Mouse (Mus musculus) hindbrain, embryonic 15.5 days (tissue): ENCODE results near the gene Skiv2l. TPM values are rescaled to one million over a fixed set of nuclear protein-coding genes. Genes with fewer than 3 reads are reported as not detected.
A peak's percentile ranks its signal among the peaks of the same experiment; 100 is the strongest.

Source experiments
- ATAC-seq: fragments of 200-750 bp; cut with Nextera tagmentation; 2 replicates; pipeline ENCODE4 v1.8.0; 2017; ENCODE audit warnings: low read depth, moderate number of reproducible peaks, moderate TSS enrichment; ENCODE audit not compliant: low FRiP score
- H3K27ac ChIP-seq: fragments of 300-500 bp; sonication (generic); replicated peaks from 2 replicates; pipeline ENCODE4 v1.5.1; 2015; ENCODE audit warnings: mild to moderate bottlenecking, inconsistent platforms
- H3K27me3 ChIP-seq: fragments of 300-500 bp; sonication (generic); 2 replicates; pipeline ENCODE4 v1.6.1; 2015; ENCODE audit warnings: control low read depth, inconsistent platforms
- H3K36me3 ChIP-seq: fragments of 300-500 bp; sonication (generic); 2 replicates; pipeline ENCODE4 v1.6.1; 2015; ENCODE audit warnings: control low read depth, inconsistent platforms
- H3K4me1 ChIP-seq: fragments of 300-500 bp; sonication (generic); replicated peaks from 2 replicates; pipeline ENCODE4 v1.6.1; 2015; ENCODE audit warnings: control low read depth, inconsistent platforms
- H3K4me2 ChIP-seq: fragments of 300-500 bp; sonication (generic); 2 replicates; pipeline ENCODE4 v1.6.1; 2015; ENCODE audit warnings: moderate library complexity, mild to moderate bottlenecking, inconsistent platforms
- H3K4me3 ChIP-seq: fragments of 300-500 bp; sonication (generic); 2 replicates; pipeline ENCODE4 v1.5.1; 2015; ENCODE audit warnings: mild to moderate bottlenecking, inconsistent platforms
- H3K9ac ChIP-seq: fragments of 300-500 bp; sonication (generic); 2 replicates; pipeline ENCODE4 v1.6.1; 2015; ENCODE audit warnings: inconsistent platforms
- H3K9me3 ChIP-seq: fragments of 300-500 bp; sonication (generic); 2 replicates; pipeline ENCODE4 v1.6.1; 2016; ENCODE audit warnings: control low read depth, inconsistent platforms
- WGBS: fragments of 180-500 bp; shearing (Covaris S2); methylation state at CpG from one replicate; pipeline ENCODE4 v1.1.7; 2015; 5-methylcytosine and 5-hydroxymethylcytosine counted together
- polyA plus RNA-seq: library from polyadenylated mRNA; unstranded; fragments of >200 nt; fragmentation: Nextera tagmentation; extraction: Ambion mirVana; gene quantifications from 2 replicates; pipeline ENCODE4 v1.2.1, GENCODE M21; 2015

The Skiv2l gene
- 59.4 and 63.4 TPM in 2 replicates for polyA plus RNA-seq

DNA sequence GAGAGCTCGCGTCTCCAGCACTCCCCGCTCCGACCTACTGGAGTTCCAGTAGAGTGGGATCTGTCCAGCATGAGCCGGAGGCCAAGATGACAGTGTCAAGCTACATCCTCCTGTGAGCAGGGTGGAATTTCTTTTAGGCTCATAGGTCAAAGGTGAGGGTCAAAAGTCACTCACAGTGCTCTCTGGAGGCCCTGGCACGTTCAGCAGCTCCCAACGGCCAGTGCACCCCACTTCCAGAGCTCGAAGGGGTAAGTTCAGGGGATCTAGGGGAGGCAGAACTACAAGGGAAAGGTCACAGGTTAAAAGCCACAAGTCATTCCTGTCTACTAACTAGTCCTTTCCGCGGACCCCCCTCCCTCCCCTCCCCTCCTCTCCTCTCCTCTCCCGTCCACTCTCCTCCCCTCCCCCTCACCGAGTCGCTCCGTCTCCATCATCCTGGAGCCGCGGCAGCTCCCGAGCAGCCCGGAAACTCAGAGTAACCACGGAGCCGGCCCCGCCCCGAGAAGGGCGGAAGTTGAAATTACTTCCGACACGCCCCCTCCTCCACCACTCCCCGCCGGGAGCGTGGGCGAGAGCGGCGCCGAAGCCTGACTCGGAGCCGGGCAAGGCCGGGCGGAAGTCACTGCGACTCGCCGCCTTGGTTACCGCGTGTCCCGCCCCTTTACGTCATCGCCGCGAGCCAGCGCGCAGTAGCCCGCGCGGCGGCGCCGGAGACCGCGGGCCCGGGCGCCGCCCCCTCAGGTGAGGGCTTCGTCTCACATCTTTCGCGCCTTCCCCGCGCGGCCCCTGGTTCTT lies at the start of gene Skiv2l, which contains the start of gene Nelfe:
Gene Skiv2l (minus strand): TSS at position 489 of the 795 bp plus-strand sequence.
Gene Nelfe (plus strand): TSS at position 670 of the 795 bp plus-strand sequence.
- under 1% methylated on average over 65 of the region's 65 CpGs for WGBS
- ATAC-seq, result peak; percentile 97
- Histone ChIP-seq H3K27me3 (no peaks in the 10 kb centered on the region), H3K4me2 (peak within 1 kb of the TSS; percentile 90), H3K4me1 (peaks cover 25% of the 10 kb centered on the region), H3K9ac (peak within 1 kb of the TSS; percentile 90), H3K4me3 (peak within 1 kb of the TSS; percentile 74), H3K27ac (peak within 1 kb of the TSS; percentile 73), H3K36me3 (peaks cover 57% of the 10 kb centered on the region), H3K9me3 (no peaks in the 10 kb centered on the region)

DNA sequence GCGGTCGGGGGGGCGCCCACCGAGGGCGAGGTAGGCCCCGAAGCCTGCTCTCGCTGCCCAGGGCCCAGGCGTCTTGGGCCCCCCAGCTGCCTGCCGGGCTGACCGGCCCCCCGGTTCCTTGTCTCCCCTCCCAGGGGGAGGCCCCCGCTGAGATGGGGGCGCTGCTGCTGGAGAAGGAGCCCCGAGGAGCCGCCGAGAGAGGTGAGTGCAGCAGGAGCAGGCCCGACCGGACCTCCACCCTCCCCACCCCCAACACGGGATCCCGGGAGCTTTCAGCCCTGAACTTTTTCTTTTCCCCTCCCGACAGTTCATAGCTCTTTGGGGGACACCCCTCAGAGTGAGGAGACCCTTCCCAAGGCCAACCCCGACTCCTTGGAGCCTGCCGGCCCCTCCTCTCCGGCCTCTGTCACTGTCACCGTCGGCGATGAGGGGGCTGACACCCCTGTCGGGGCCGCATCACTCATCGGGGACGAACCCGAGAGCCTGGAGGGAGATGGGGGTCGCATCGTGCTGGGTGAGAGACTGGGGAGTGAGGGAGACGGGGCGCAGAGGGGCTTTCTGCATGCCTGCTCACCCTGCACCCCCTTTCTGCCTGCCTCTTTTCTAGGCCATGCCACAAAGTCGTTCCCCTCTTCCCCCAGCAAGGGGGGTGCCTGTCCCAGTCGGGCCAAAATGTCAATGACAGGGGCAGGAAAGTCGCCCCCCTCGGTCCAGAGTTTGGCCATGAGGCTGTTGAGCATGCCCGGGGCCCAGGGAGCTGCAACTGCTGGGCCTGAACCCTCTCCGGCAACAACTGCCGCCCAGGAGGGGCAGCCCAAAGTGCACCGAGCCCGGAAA lies 49.3 kb upstream of the Skiv2l start:
- WGBS, result 0% methylated on average over 33 of the region's 45 CpGs
- ATAC-seq, result peak; percentile 4; the same call in 1 of the 2 replicates
- peak overlapping the region; percentile 99 for H3K9ac ChIP-seq
- no peaks in the 10 kb centered on the region for H3K9me3 ChIP-seq
- H3K36me3 ChIP-seq, result peaks cover 30% of the 10 kb centered on the region
- H3K27me3 ChIP-seq, result no peaks in the 10 kb centered on the region
- H3K4me2 ChIP-seq, result peak overlapping the region; percentile 96
- peak overlapping the region; percentile 92 for H3K4me3 ChIP-seq
- H3K27ac ChIP-seq, result peak overlapping the region; percentile 98
- peaks cover 48% of the 10 kb centered on the region for H3K4me1 ChIP-seq

DNA sequence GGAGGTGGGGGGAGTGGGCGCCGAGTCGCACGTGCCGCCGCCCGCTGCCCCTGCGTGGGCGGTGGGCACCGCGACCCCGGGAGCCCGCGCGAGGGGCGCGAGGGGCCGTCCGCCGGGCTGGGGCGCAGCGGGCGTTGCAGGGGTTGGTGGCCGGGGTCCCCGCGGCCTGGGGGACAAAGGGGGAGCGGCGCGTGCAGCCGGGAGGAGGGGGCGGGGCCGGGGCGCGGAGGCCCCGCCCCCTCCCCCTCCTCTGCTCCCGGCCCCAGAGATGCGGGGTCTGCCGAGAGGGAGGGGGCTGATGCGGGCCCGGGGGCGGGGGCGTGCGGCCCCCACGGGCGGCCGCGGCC lies 48.7 kb upstream of the Skiv2l start:
- 0% methylated on average over 28 of the region's 47 CpGs for whole genome bisulfite sequencing
- H3K27me3 ChIP-seq, result no peaks in the 10 kb centered on the region
- H3K36me3 ChIP-seq, result peaks cover 25% of the 10 kb centered on the region
- ATAC-seq, result peak; percentile 1; the same call in 1 of the 2 replicates
- peak overlapping the region; percentile 92 for H3K4me3 ChIP-seq
- peak overlapping the region; percentile 99 for H3K9ac ChIP-seq
- H3K4me1 ChIP-seq, result peaks cover 50% of the 10 kb centered on the region
- peak overlapping the region; percentile 96 for H3K4me2 ChIP-seq
- H3K27ac ChIP-seq, result peak overlapping the region; percentile 98
- no peaks in the 10 kb centered on the region for H3K9me3 ChIP-seq

DNA sequence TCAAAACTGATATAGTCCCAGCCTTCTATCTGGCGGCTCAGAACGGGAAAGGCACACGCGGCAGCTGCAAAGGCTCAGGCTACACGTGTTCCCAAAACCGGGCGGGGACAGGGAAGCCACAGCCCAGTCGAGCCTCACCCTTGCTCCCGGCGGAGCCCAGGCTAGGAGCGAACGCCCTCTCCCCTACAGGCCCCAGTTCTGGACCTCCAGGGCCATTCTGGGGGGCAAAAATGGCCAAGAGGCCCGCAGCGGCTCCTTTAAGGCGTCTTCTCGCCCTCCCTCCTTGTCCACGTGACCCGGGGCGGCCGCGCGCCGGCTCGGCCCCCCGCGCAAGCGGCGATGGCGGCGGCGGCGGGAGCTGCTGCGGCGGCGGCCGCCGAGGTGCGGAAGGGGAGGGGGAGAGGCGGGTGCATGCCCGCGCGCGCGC lies 48.2 kb upstream of the Skiv2l start, which contains the start of the genes C2 and Ehmt2:
Gene C2 (minus strand): TSS at position 106 of the 427 bp plus-strand sequence.
Gene Ehmt2 (plus strand): TSS at position 310 of the 427 bp plus-strand sequence.
- H3K27ac ChIP-seq, result peak within 1 kb of the TSS; percentile 98
- peak within 1 kb of the TSS; percentile 99 for H3K9ac ChIP-seq
- peak within 1 kb of the TSS; percentile 96 for H3K4me2 ChIP-seq
- peaks cover 55% of the 10 kb centered on the region for H3K4me1 ChIP-seq
- H3K9me3 ChIP-seq, result no peaks in the 10 kb centered on the region
- H3K27me3 ChIP-seq, result no peaks in the 10 kb centered on the region
- WGBS, result under 1% methylated on average over 22 of the region's 44 CpGs
- peak; percentile 13 for ATAC-seq
- peaks cover 20% of the 10 kb centered on the region for H3K36me3 ChIP-seq
- H3K4me3 ChIP-seq, result peak within 1 kb of the TSS; percentile 92

DNA sequence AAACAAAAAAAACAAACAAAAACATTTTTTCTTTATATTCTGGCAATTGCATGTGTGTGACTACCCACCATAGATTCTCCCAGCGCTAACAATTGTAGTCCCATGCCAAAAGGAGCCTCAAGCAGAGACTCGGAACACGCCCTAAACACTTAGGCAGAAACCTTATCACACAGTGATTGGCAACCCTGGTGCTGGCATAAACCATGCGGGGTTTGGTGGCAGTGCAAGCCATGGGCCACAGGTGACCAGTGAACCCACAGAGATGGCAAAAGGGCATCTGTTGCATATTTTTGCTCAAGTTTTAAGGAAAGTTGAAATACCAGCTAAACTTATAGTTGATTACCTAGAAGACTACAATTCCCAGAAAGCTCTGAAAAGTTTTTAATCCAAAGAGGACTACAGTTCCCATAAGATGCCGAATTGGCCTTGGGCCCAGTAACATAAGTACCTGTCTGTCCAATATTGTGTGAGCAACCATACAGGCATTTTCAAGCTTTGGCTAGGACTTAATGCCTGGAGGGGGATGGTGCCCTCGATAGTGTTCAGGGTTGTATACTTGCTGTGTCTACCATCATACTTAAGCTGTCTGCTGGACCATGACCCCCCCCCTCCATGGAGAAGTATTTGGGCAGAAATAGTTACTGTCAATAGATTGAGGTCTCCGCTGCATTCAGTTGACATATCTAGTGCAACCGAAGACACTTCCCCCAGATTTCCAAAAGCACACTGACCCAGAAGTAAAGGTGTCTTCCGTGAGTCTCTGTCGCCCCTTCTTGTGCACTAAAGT lies 47.6 kb upstream of the Skiv2l start:
- H3K4me1 ChIP-seq, result peaks cover 55% of the 10 kb centered on the region

DNA sequence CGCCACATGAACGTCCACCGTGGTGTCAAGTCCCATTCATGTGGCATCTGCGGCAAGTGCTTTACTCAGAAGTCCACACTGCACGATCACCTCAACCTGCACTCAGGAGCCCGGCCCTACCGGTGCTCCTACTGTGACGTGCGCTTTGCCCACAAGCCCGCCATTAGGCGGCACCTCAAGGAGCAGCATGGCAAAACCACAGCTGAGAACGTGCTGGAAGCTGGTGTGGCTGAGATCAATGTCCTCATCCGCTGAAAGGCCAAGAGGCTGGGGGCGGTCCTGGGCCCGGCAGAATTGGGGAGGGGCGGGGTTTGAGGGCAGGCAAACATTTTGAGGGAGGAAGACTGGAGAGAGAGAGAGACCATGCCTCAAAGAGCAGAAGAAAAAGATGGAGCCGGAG lies 46.4 kb upstream of the Skiv2l start:
- Histone ChIP-seq H3K9me3 (no peaks in the 10 kb centered on the region), H3K4me2 (peak overlapping the region; percentile 96), H3K4me1 (peaks cover 54% of the 10 kb centered on the region), H3K27me3 (no peaks in the 10 kb centered on the region), H3K4me3 (peak overlapping the region; percentile 74; the same call in 1 of the 2 replicates), H3K9ac (no peak overlapping the region), H3K27ac (no peak overlapping the region), H3K36me3 (peaks cover 4% of the 10 kb centered on the region)
- ATAC-seq, result no peak
- 87% methylated on average over 17 of the region's 17 CpGs for WGBS

More for the DNA sequence above, 47.6 kb upstream of the Skiv2l start:
- no peaks in the 10 kb centered on the region for H3K9me3 ChIP-seq
- peak overlapping the region; percentile 92 for H3K4me3 ChIP-seq
- peaks cover 14% of the 10 kb centered on the region for H3K36me3 ChIP-seq
- no peaks in the 10 kb centered on the region for H3K27me3 ChIP-seq
- H3K27ac ChIP-seq, result peak overlapping the region; percentile 98
- H3K9ac ChIP-seq, result peak overlapping the region; percentile 99
- 21% methylated on average over 10 of the region's 10 CpGs for WGBS
- H3K4me2 ChIP-seq, result peak overlapping the region; percentile 96
- no peak for ATAC-seq

DNA sequence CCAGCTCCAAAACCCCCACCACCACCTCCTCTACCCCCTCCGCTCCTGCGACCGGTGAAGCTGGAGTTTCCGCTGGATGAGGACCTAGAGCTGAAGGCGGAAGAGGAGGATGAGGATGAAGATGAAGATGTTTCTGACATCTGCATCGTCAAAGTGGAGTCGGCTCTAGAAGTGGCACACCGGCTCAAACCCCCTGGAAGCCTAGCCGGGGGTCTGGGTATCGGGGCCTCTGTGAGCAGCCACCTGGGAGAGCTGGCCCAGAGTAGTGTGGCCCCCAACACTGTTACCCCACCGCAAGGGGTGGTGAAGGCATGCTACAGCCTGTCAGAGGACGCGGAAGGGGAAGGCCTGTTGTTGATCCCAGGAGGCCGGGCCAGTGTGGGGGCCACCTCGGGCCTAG lies 45.7 kb upstream of the Skiv2l start:
- no peaks in the 10 kb centered on the region; the same call in 1 of the 2 replicates for H3K36me3 ChIP-seq
- H3K4me2 ChIP-seq, result peak overlapping the region; percentile 96
- H3K4me3 ChIP-seq, result peak overlapping the region; percentile 74
- H3K9ac ChIP-seq, result peak overlapping the region; percentile 81
- H3K27ac ChIP-seq, result peak overlapping the region; percentile 91
- no peak for ATAC-seq
- peaks cover 47% of the 10 kb centered on the region for H3K4me1 ChIP-seq
- WGBS, result 90% methylated on average over 15 of the region's 15 CpGs
- no peaks in the 10 kb centered on the region for H3K9me3 ChIP-seq
- H3K27me3 ChIP-seq, result no peaks in the 10 kb centered on the region

DNA sequence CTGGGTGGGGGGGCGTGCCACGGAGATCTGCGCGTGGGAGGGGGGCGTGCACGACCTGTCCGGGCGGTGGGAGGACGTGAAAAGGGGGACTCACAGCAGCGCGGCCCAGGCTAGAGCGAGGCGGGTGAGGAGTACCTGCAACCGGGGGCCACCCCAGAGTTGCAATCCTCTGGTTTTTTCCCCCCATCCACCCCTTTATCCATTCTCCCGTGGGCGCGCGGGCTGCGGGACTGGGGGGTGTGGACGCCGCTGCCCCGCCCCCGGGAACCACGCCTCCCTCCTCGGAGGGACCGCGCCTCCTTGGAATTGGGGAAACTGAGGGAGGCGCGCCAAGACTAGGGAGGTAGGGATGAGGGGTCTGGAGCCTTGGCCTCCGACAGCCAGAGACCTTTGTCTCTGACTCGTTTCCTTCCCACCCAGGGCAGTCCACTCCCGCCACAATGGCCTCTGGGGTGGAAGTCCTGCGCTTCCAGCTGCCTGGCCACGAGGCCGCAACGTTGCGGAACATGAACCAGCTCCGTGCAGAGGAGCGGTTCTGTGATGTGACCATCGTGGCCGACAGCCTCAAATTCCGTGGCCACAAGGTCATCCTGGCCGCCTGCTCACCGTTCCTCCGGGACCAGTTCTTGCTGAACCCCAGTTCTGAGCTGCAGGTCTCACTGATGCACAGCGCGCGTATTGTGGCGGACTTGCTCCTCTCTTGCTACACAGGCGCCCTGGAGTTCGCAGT lies 45.0 kb upstream of the Skiv2l start:
- Histone ChIP-seq H3K27ac (peak overlapping the region; percentile 91), H3K36me3 (no peaks in the 10 kb centered on the region; the same call in 1 of the 2 replicates), H3K9me3 (no peaks in the 10 kb centered on the region), H3K4me1 (peaks cover 40% of the 10 kb centered on the region), H3K9ac (peak overlapping the region; percentile 81), H3K4me2 (peak overlapping the region; percentile 96), H3K4me3 (peak overlapping the region; percentile 74), H3K27me3 (no peaks in the 10 kb centered on the region)
- peak; percentile 31 for ATAC-seq
- 5% methylated on average over 51 of the region's 51 CpGs for WGBS

DNA sequence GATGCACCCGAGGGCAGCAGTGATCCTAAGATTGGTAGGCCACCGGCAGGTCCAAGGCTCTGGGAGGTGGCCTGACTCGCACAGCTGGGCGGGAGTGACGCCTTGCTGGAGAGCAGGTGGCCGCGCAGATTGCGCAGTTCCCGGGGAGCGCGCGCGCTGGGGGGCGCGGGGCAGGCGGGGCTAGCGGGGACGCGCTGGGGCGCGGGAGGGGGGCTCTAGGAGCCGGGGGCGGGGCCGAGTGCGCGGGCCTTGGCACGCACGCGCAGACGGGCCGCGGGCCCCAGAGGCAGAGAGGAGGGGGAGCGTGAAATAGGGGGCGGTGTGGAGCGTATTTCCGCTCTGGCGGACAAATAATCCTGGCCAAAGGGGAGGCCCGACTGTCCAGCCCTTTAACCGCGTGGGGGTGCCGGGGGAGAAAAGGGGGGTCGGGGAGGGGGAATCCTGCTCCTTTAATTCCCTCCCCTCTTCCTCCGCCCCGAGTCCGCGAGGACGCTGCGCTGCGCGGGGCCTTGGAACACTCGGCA lies 44.1 kb upstream of the Skiv2l start:
- H3K36me3 ChIP-seq, result no peaks in the 10 kb centered on the region; the same call in 1 of the 2 replicates
- peak overlapping the region; percentile 74 for H3K4me3 ChIP-seq
- peaks cover 35% of the 10 kb centered on the region for H3K4me1 ChIP-seq
- WGBS, result 0% methylated on average over 16 of the region's 51 CpGs
- peak; percentile 92 for ATAC-seq
- no peaks in the 10 kb centered on the region for H3K27me3 ChIP-seq
- H3K4me2 ChIP-seq, result peak overlapping the region; percentile 96
- H3K27ac ChIP-seq, result peak overlapping the region; percentile 91
- no peaks in the 10 kb centered on the region for H3K9me3 ChIP-seq
- H3K9ac ChIP-seq, result peak overlapping the region; percentile 81

DNA sequence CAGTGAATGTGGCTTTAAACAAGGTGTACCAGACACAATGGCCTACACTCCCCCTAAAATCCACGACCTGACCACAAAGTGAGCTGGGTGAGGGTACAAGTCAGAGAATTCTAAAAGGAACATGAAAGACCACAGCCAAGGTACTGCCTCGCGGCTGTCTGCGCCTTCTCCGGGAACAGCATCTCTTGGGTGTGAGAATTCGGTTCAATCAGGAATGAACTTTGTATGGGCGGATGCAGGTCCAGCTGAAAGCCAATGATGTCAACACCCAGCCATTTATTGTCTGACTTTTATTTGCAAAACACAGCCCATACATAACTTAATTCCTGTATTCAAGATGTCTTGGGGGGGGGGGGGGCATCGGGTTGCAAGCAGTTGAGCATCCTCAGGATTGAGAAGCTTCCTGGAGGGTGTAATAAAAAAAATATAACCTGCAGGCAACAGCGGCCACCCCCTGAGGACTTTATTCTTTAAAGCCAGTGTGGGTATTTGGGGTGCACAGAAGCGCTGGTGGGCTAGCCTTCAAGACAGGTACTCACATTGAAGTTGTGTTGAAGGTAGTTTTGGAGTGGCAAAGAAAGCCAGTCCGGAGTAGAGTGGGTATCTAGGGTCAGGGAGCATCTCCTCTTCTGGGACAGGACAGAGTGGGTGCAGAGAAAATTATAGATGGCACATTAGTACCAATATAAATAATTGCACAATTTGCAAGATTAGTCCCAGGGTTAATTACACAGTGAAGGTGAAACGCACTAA lies 43.2 kb upstream of the Skiv2l start:
- 74% methylated on average over 12 of the region's 12 CpGs for WGBS
- H3K27ac ChIP-seq, result peak overlapping the region; percentile 91
- H3K27me3 ChIP-seq, result no peaks in the 10 kb centered on the region
- no peaks in the 10 kb centered on the region for H3K9me3 ChIP-seq
- no peak for ATAC-seq
- peak overlapping the region; percentile 74 for H3K4me3 ChIP-seq
- peaks cover 35% of the 10 kb centered on the region for H3K4me1 ChIP-seq
- peak overlapping the region; percentile 96 for H3K4me2 ChIP-seq
- no peaks in the 10 kb centered on the region; the same call in 1 of the 2 replicates for H3K36me3 ChIP-seq
- peak overlapping the region; percentile 51 for H3K9ac ChIP-seq
